Mouse (Mus musculus) liver, embryonic 14.5 days (tissue): ENCODE measurements around the gene Midn. TPM values are rescaled to one million over a fixed set of nuclear protein-coding genes. Genes with fewer than 3 reads are reported as not detected.

Experiments
- ATAC-seq: fragments of 200-750 bp; cut with Nextera tagmentation; 2 replicates; pipeline ENCODE4 v1.8.0; 2017; ENCODE audit warnings: moderate number of reproducible peaks, mild to moderate bottlenecking, moderate library complexity; ENCODE audit not compliant: insufficient read depth
- DNase-seq, 3 experiments: peaks; one replicate each; pipeline ENCODE4 v3.0.0-alpha.2; 2012 to 2013; ENCODE audit warnings: low read depth in 3 of 3, low spot score in 3 of 3
- H3K27ac ChIP-seq: fragments of 300-500 bp; sonication (generic); 2 replicates; pipeline ENCODE4 v1.5.1; 2014; ENCODE audit warnings: moderate library complexity, mild to moderate bottlenecking, control low read depth, inconsistent platforms
- H3K27me3 ChIP-seq: fragments of 300-500 bp; sonication (generic); 2 replicates; pipeline ENCODE4 v1.6.1; 2014; ENCODE audit warnings: mild to moderate bottlenecking, low read length, moderate library complexity; ENCODE audit not compliant: control insufficient read depth, insufficient read depth
- H3K36me3 ChIP-seq: fragments of 300-500 bp; sonication (generic); replicated peaks from 2 replicates; pipeline ENCODE4 v1.6.1; 2014; ENCODE audit warnings: low read depth; ENCODE audit not compliant: control insufficient read depth, insufficient read depth
- H3K4me1 ChIP-seq, 2 experiments: fragments of 200-500 bp in 1 of 2; fragments of 300-500 bp in 1 of 2; sonication (generic) in 1 of 2; replicated peaks; 2 replicates each; pipeline ENCODE4 v1.6.1; 2012 to 2014; ENCODE audit warnings: antibody characterized with exemption in 1 of 2, inconsistent platforms in 1 of 2, low read length in 1 of 2; ENCODE audit not compliant: control insufficient read depth in 2 of 2, insufficient read depth in 2 of 2
- H3K4me2 ChIP-seq: fragments of 300-500 bp; sonication (generic); 2 replicates; pipeline ENCODE4 v1.6.1; 2014; ENCODE audit warnings: low read depth, mild to moderate bottlenecking, control low read depth, moderate library complexity
- H3K4me3 ChIP-seq, 2 experiments: fragments of 200-500 bp in 1 of 2; fragments of 300-500 bp in 1 of 2; sonication (generic) in 1 of 2; 2 replicates each; pipeline ENCODE4 v1.5.1; 2012 to 2014; ENCODE audit warnings: low read depth in 2 of 2, low read length in 2 of 2, mild to moderate bottlenecking in 2 of 2, control low read depth in 1 of 2, inconsistent platforms in 1 of 2, moderate library complexity in 1 of 2; ENCODE audit not compliant: insufficient read depth in 1 of 2
- H3K9ac ChIP-seq: fragments of 300-500 bp; sonication (generic); replicated peaks from 2 replicates; pipeline ENCODE4 v1.6.1; 2014; ENCODE audit warnings: mild to moderate bottlenecking, control low read depth, moderate library complexity
- H3K9me3 ChIP-seq: fragments of 300-500 bp; sonication (generic); 2 replicates; pipeline ENCODE4 v1.6.1; 2016; ENCODE audit warnings: low read length, mixed read lengths; ENCODE audit not compliant: control insufficient read depth
- CTCF ChIP-seq: IDR thresholded peaks from 2 replicates; pipeline ENCODE4 v1.5.1; 2016; ENCODE audit warnings: antibody characterized with exemption, low read depth, control low read depth
- EP300 ChIP-seq: IDR thresholded peaks from 2 replicates; pipeline ENCODE4 v1.6.1; 2016; ENCODE audit warnings: antibody characterized with exemption, low read depth
- WGBS: fragments of 180-500 bp; shearing (Covaris S2); extraction: QIAGEN DNeasy Blood & Tissue Kit; methylation state at CpG from one replicate; pipeline ENCODE4 v1.1.7; 2014; ENCODE audit not compliant: insufficient replicate concordance; 5-methylcytosine and 5-hydroxymethylcytosine counted together
- polyA plus RNA-seq, 2 experiments: library from polyadenylated mRNA; depleted of rRNA in 1 of 2; stranded (reverse) in 1 of 2; unstranded in 1 of 2; fragments of >200 nt; fragmentation: Nextera tagmentation in 1 of 2; extraction: Ambion mirVana in 1 of 2; gene quantifications; 2 replicates each; pipeline versions ENCODE4 v1.2.1 to v1.2.3; 2012 to 2014

Midn gene
- polyA plus RNA-seq, 2 experiments, result 5.1 to 9.1 TPM

DNA sequence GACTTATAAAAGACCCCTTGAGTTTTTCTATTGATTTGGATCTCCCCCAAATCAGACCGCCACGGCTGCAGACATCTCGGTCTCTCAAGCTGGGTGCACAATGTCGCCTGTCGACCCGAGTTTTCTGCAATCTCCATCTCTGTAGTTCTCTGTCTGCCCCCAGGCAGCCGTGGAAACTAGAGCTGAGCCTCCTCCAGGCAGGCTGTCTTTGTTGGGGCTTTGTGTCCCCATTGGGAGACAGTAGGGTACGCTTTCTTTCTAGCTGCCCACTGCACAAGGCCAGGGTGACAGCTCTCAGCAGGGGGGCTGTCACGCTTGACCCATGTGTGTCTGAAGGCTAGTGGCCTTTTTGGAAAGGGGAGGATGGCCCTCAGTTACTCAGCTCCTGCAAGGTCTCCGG, 59.6 kb downstream of the Midn start:
- no peak overlapping the region for H3K27ac ChIP-seq
- H3K4me1 ChIP-seq, result no peaks in the 10 kb centered on the region
- 63% methylated on average over 10 of the region's 10 CpGs for WGBS
- no peak overlapping the region for H3K4me3 ChIP-seq
- no peak for TF ChIP-seq CTCF
- TF ChIP-seq EP300, result no peak
- no peaks in the 10 kb centered on the region for H3K9me3 ChIP-seq
- DNase-seq (no peak), ATAC-seq (no peak)
- no peaks in the 10 kb centered on the region for H3K36me3 ChIP-seq
- H3K27me3 ChIP-seq, result no peaks in the 10 kb centered on the region
- no peak overlapping the region for H3K9ac ChIP-seq
- H3K4me2 ChIP-seq, result no peak overlapping the region

Other genes with a start within 250 kb of the Midn start
Only the 30 nearest of the 32 such genes appear.
- not detected in 2 replicates for gene Gm26602, start 237.4 kb upstream of the Midn start, polyA plus RNA-seq (2012; rRNA removed)
- gene Gm26602, start 237.4 kb upstream of the Midn start, polyA plus RNA-seq (2014; fragmentation: Nextera tagmentation; extraction: Ambion mirVana), result not detected in 2 replicates
- 0.17 and 0.30 TPM in 2 replicates for gene Kiss1r, start 231.3 kb upstream of the Midn start, polyA plus RNA-seq (2012; rRNA removed)
- 0.11 TPM in 1 of 2 replicates, not detected in the other for gene Kiss1r, start 231.3 kb upstream of the Midn start, polyA plus RNA-seq (2014; fragmentation: Nextera tagmentation; extraction: Ambion mirVana)
- gene R3hdm4, start 227.1 kb upstream of the Midn start, polyA plus RNA-seq (2012; rRNA removed), result 34.7 and 41.4 TPM in 2 replicates
- gene R3hdm4, start 227.1 kb upstream of the Midn start, polyA plus RNA-seq (2014; fragmentation: Nextera tagmentation; extraction: Ambion mirVana), result 38.5 and 46.0 TPM in 2 replicates
- 5.5 and 6.4 TPM in 2 replicates for gene Arid3a, start 221.2 kb upstream of the Midn start, polyA plus RNA-seq (2012; rRNA removed)
- gene Arid3a, start 221.2 kb upstream of the Midn start, polyA plus RNA-seq (2014; fragmentation: Nextera tagmentation; extraction: Ambion mirVana), result 3.4 and 3.9 TPM in 2 replicates
- gene Wdr18, start 188.1 kb upstream of the Midn start, polyA plus RNA-seq (2012; rRNA removed), result 22.3 and 24.7 TPM in 2 replicates
- gene Wdr18, start 188.1 kb upstream of the Midn start, polyA plus RNA-seq (2014; fragmentation: Nextera tagmentation; extraction: Ambion mirVana), result 58.4 TPM in 2 replicates
- gene Grin3b, start 177.6 kb upstream of the Midn start, polyA plus RNA-seq (2012; rRNA removed), result 0.01 and 0.03 TPM in 2 replicates
- 0.13 TPM in 1 of 2 replicates, not detected in the other for gene Grin3b, start 177.6 kb upstream of the Midn start, polyA plus RNA-seq (2014; fragmentation: Nextera tagmentation; extraction: Ambion mirVana)
- 59.7 and 79.7 TPM in 2 replicates for gene Tmem259, start 163.9 kb upstream of the Midn start, polyA plus RNA-seq (2012; rRNA removed)
- gene Tmem259, start 163.9 kb upstream of the Midn start, polyA plus RNA-seq (2014; fragmentation: Nextera tagmentation; extraction: Ambion mirVana), result 5.9 and 8.6 TPM in 2 replicates
- gene Cnn2, start 159.7 kb upstream of the Midn start, polyA plus RNA-seq (2012; rRNA removed), result 14.3 and 15.8 TPM in 2 replicates
- 33.8 and 39.7 TPM in 2 replicates for gene Cnn2, start 159.7 kb upstream of the Midn start, polyA plus RNA-seq (2014; fragmentation: Nextera tagmentation; extraction: Ambion mirVana)
- gene Abca7, start 151.8 kb upstream of the Midn start, polyA plus RNA-seq (2012; rRNA removed), result 11.2 and 12.7 TPM in 2 replicates
- 4.9 and 6.0 TPM in 2 replicates for gene Abca7, start 151.8 kb upstream of the Midn start, polyA plus RNA-seq (2014; fragmentation: Nextera tagmentation; extraction: Ambion mirVana)
- gene Arhgap45, start 131.6 kb upstream of the Midn start, polyA plus RNA-seq (2012; rRNA removed), result 17.5 and 20.9 TPM in 2 replicates
- 7.9 and 9.3 TPM in 2 replicates for gene Arhgap45, start 131.6 kb upstream of the Midn start, polyA plus RNA-seq (2014; fragmentation: Nextera tagmentation; extraction: Ambion mirVana)
- 77.0 and 121 TPM in 2 replicates for gene Polr2e, start 108.5 kb upstream of the Midn start, polyA plus RNA-seq (2012; rRNA removed)
- gene Polr2e, start 108.5 kb upstream of the Midn start, polyA plus RNA-seq (2014; fragmentation: Nextera tagmentation; extraction: Ambion mirVana), result 88.0 and 90.2 TPM in 2 replicates
- 274 and 388 TPM in 2 replicates for gene Gpx4, start 101.1 kb upstream of the Midn start, polyA plus RNA-seq (2012; rRNA removed)
- 705 and 724 TPM in 2 replicates for gene Gpx4, start 101.1 kb upstream of the Midn start, polyA plus RNA-seq (2014; fragmentation: Nextera tagmentation; extraction: Ambion mirVana)
- 10.0 and 10.1 TPM in 2 replicates for gene Sbno2, start 42.7 kb upstream of the Midn start, polyA plus RNA-seq (2012; rRNA removed)
- 6.6 and 7.6 TPM in 2 replicates for gene Sbno2, start 42.7 kb upstream of the Midn start, polyA plus RNA-seq (2014; fragmentation: Nextera tagmentation; extraction: Ambion mirVana)
- 80.5 and 88.8 TPM in 2 replicates for gene Stk11, start 32.5 kb upstream of the Midn start, polyA plus RNA-seq (2012; rRNA removed)
- 17.4 and 18.9 TPM in 2 replicates for gene Stk11, start 32.5 kb upstream of the Midn start, polyA plus RNA-seq (2014; fragmentation: Nextera tagmentation; extraction: Ambion mirVana)
- 196 and 211 TPM in 2 replicates for gene Atp5d, start 9.6 kb upstream of the Midn start, polyA plus RNA-seq (2012; rRNA removed)
- 249 and 270 TPM in 2 replicates for gene Atp5d, start 9.6 kb upstream of the Midn start, polyA plus RNA-seq (2014; fragmentation: Nextera tagmentation; extraction: Ambion mirVana)
- gene Cbarp, start 7.4 kb upstream of the Midn start, polyA plus RNA-seq (2012; rRNA removed), result 1.8 and 2.2 TPM in 2 replicates
- gene Cbarp, start 7.4 kb upstream of the Midn start, polyA plus RNA-seq (2014; fragmentation: Nextera tagmentation; extraction: Ambion mirVana), result 0.42 and 1.1 TPM in 2 replicates
- gene Cirbp, start 17.7 kb downstream of the Midn start, polyA plus RNA-seq (2012; rRNA removed), result 19.4 and 19.8 TPM in 2 replicates
- gene Cirbp, start 17.7 kb downstream of the Midn start, polyA plus RNA-seq (2014; fragmentation: Nextera tagmentation; extraction: Ambion mirVana), result 10.1 and 10.7 TPM in 2 replicates
- 6.8 and 6.9 TPM in 2 replicates for gene 1600002K03Rik, start 24.7 kb downstream of the Midn start, polyA plus RNA-seq (2012; rRNA removed)
- gene 1600002K03Rik, start 24.7 kb downstream of the Midn start, polyA plus RNA-seq (2014; fragmentation: Nextera tagmentation; extraction: Ambion mirVana), result 10.6 and 13.2 TPM in 2 replicates
- gene Efna2, start 31.2 kb downstream of the Midn start, polyA plus RNA-seq (2012; rRNA removed), result 0.40 and 0.47 TPM in 2 replicates
- 0.51 and 0.52 TPM in 2 replicates for gene Efna2, start 31.2 kb downstream of the Midn start, polyA plus RNA-seq (2014; fragmentation: Nextera tagmentation; extraction: Ambion mirVana)
- gene Mum1, start 78.2 kb downstream of the Midn start, polyA plus RNA-seq (2012; rRNA removed), result 12.9 and 18.8 TPM in 2 replicates
- gene Mum1, start 78.2 kb downstream of the Midn start, polyA plus RNA-seq (2014; fragmentation: Nextera tagmentation; extraction: Ambion mirVana), result 13.2 and 13.8 TPM in 2 replicates
- gene Ndufs7, start 100.8 kb downstream of the Midn start, polyA plus RNA-seq (2012; rRNA removed), result 189 and 256 TPM in 2 replicates
- 272 and 285 TPM in 2 replicates for gene Ndufs7, start 100.8 kb downstream of the Midn start, polyA plus RNA-seq (2014; fragmentation: Nextera tagmentation; extraction: Ambion mirVana)
- 36.5 and 41.4 TPM in 2 replicates for gene Gamt, start 112.7 kb downstream of the Midn start, polyA plus RNA-seq (2012; rRNA removed)
- 64.9 and 67.9 TPM in 2 replicates for gene Gamt, start 112.7 kb downstream of the Midn start, polyA plus RNA-seq (2014; fragmentation: Nextera tagmentation; extraction: Ambion mirVana)
- 54.8 and 75.9 TPM in 2 replicates for gene Dazap1, start 113.2 kb downstream of the Midn start, polyA plus RNA-seq (2012; rRNA removed)
- gene Dazap1, start 113.2 kb downstream of the Midn start, polyA plus RNA-seq (2014; fragmentation: Nextera tagmentation; extraction: Ambion mirVana), result 20.4 and 22.7 TPM in 2 replicates
- 2,043 and 2,097 TPM in 2 replicates for gene Rps15, start 144.2 kb downstream of the Midn start, polyA plus RNA-seq (2012; rRNA removed)
- gene Rps15, start 144.2 kb downstream of the Midn start, polyA plus RNA-seq (2014; fragmentation: Nextera tagmentation; extraction: Ambion mirVana), result 805 and 809 TPM in 2 replicates
- gene Apc2, start 147.7 kb downstream of the Midn start, polyA plus RNA-seq (2012; rRNA removed), result 0.04 and 0.16 TPM in 2 replicates
- 0.04 TPM in 1 of 2 replicates, not detected in the other for gene Apc2, start 147.7 kb downstream of the Midn start, polyA plus RNA-seq (2014; fragmentation: Nextera tagmentation; extraction: Ambion mirVana)
- 24.3 and 24.7 TPM in 2 replicates for gene 2310011J03Rik, start 172.3 kb downstream of the Midn start, polyA plus RNA-seq (2012; rRNA removed)
- gene 2310011J03Rik, start 172.3 kb downstream of the Midn start, polyA plus RNA-seq (2014; fragmentation: Nextera tagmentation; extraction: Ambion mirVana), result 29.4 and 29.5 TPM in 2 replicates
- gene Pcsk4, start 181.2 kb downstream of the Midn start, polyA plus RNA-seq (2012; rRNA removed), result 6.6 and 7.2 TPM in 2 replicates
- gene Pcsk4, start 181.2 kb downstream of the Midn start, polyA plus RNA-seq (2014; fragmentation: Nextera tagmentation; extraction: Ambion mirVana), result 3.1 and 3.2 TPM in 2 replicates
- 23.6 and 29.2 TPM in 2 replicates for gene Reep6, start 181.7 kb downstream of the Midn start, polyA plus RNA-seq (2012; rRNA removed)
- gene Reep6, start 181.7 kb downstream of the Midn start, polyA plus RNA-seq (2014; fragmentation: Nextera tagmentation; extraction: Ambion mirVana), result 55.3 and 59.5 TPM in 2 replicates
- gene Adamtsl5, start 200.1 kb downstream of the Midn start, polyA plus RNA-seq (2012; rRNA removed), result 1.9 and 2.1 TPM in 2 replicates
- gene Adamtsl5, start 200.1 kb downstream of the Midn start, polyA plus RNA-seq (2014; fragmentation: Nextera tagmentation; extraction: Ambion mirVana), result 1.3 TPM in 2 replicates
- 0.08 and 0.10 TPM in 2 replicates for gene Plk5, start 208.2 kb downstream of the Midn start, polyA plus RNA-seq (2012; rRNA removed)
- 0.09 TPM in 1 of 2 replicates, not detected in the other for gene Plk5, start 208.2 kb downstream of the Midn start, polyA plus RNA-seq (2014; fragmentation: Nextera tagmentation; extraction: Ambion mirVana)